Mouse (Mus musculus) embryonic facial prominence, embryonic 14.5 days (tissue): ENCODE results near the gene Slc36a2. TPM values are rescaled to one million over a fixed set of nuclear protein-coding genes. Genes with fewer than 3 reads are reported as not detected.

Experiments
- ATAC-seq: fragments of 200-750 bp; cut with Nextera tagmentation; 2 replicates; pipeline ENCODE4 v1.8.0; 2017; ENCODE audit warnings: low read depth, moderate number of reproducible peaks, moderate TSS enrichment
- DNase-seq: peaks from one replicate; pipeline ENCODE4 v3.0.0-alpha.2; 2015; ENCODE audit warnings: low spot score
- H3K27ac ChIP-seq: fragments of 300-500 bp; sonication (generic); replicated peaks from 2 replicates; pipeline ENCODE4 v1.5.1; 2014; ENCODE audit warnings: low read depth, mild to moderate bottlenecking, low read length, moderate library complexity
- H3K27me3 ChIP-seq: fragments of 300-500 bp; sonication (generic); replicated peaks from 2 replicates; pipeline ENCODE4 v1.6.1; 2014; ENCODE audit warnings: low read length; ENCODE audit not compliant: control insufficient read depth, insufficient read depth
- H3K36me3 ChIP-seq: fragments of 300-500 bp; sonication (generic); 2 replicates; pipeline ENCODE4 v1.6.1; 2014; ENCODE audit warnings: low read length, mixed read lengths; ENCODE audit not compliant: control insufficient read depth, insufficient read depth
- H3K4me1 ChIP-seq: fragments of 300-500 bp; sonication (generic); 2 replicates; pipeline ENCODE4 v1.6.1; 2014; ENCODE audit warnings: antibody characterized with exemption, low read length; ENCODE audit not compliant: control insufficient read depth, insufficient read depth
- H3K4me2 ChIP-seq: fragments of 300-500 bp; sonication (generic); 2 replicates; pipeline ENCODE4 v1.6.1; 2014; ENCODE audit warnings: low read depth, mild to moderate bottlenecking, low read length, moderate library complexity, mixed read lengths
- H3K4me3 ChIP-seq: fragments of 300-500 bp; sonication (generic); 2 replicates; pipeline ENCODE4 v1.5.1; 2014; ENCODE audit warnings: low read depth, mild to moderate bottlenecking, low read length
- H3K9ac ChIP-seq: fragments of 300-500 bp; sonication (generic); 2 replicates; pipeline ENCODE4 v1.6.1; 2014; ENCODE audit warnings: low read depth, mild to moderate bottlenecking, low read length, moderate library complexity, mixed read lengths
- H3K9me3 ChIP-seq: fragments of 300-500 bp; sonication (generic); 2 replicates; pipeline ENCODE4 v1.6.1; 2016; ENCODE audit warnings: low read length; ENCODE audit not compliant: control insufficient read depth
- WGBS: fragments of 180-500 bp; shearing (Covaris S2); extraction: QIAGEN DNeasy Blood & Tissue Kit; methylation state at CpG from one replicate; pipeline ENCODE4 v1.1.7; 2014; 5-methylcytosine and 5-hydroxymethylcytosine counted together
- polyA plus RNA-seq: library from polyadenylated mRNA; unstranded; fragments of >200 nt; fragmentation: Nextera tagmentation; extraction: Ambion mirVana; gene quantifications from 2 replicates; pipeline ENCODE4 v1.2.1, GENCODE M21; 2014

Gene Slc36a2
- polyA plus RNA-seq, 1 experiment from 2014 or later = 6.3 TPM

DNA sequence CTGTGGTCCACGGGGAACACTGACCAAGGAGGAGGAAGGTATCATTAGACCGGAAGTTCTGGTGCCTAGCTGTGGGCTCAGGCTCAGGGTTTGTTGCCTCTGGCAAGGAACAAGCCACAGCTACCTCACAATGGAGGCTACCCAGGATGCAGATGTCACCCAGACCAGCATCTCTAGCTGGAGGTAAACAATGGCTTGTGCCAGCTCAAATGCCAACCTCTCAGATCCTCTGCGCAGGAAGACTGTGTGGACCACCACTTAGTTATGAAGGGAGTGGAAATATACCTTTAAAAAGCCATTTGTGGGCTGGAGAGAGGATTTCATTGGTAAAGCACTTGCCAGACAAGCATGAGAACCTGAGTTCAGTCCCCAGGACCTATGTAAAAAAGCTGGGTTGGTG, 33.3 kb downstream of the Slc36a2 start, which contains the start of gene Slc36a3:
TSS of gene Slc36a3 (minus strand) at position 101 of the 400 bp plus-strand sequence.
- Histone ChIP-seq H3K27me3 (no peaks in the 10 kb centered on the region), H3K36me3 (no peaks in the 10 kb centered on the region), H3K9ac (no peak within 1 kb of the TSS), H3K4me3 (no peak within 1 kb of the TSS), H3K9me3 (no peaks in the 10 kb centered on the region), H3K4me2 (no peak within 1 kb of the TSS), H3K27ac (no peak within 1 kb of the TSS), H3K4me1 (no peaks in the 10 kb centered on the region)
- no peak for ATAC-seq
- 81% methylated on average over 3 of the region's 3 CpGs for WGBS
- DNase-seq = no peak

DNA sequence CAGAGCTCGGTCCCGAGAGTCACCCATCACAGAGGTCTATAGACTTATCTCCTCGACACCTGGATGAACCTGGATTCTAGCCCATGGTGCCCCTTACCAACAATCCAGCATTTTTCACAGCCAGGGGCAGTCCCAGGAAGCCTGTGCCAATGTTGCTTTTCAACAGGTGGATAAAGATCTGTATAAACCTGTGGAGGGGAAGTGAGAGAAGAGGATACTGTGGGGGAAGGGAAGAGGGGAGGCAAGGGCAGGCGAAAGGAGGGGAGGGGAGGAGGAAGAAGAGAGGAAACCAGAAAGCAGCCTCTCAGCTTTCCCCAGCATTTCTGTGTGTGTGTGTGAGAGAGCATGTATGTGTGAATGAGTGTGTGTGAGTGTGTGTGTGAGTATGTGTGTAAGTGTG, 36.4 kb downstream of the Slc36a2 start:
- Histone ChIP-seq H3K4me2 (no peak overlapping the region), H3K4me3 (no peak overlapping the region), H3K27me3 (no peaks in the 10 kb centered on the region), H3K9me3 (no peaks in the 10 kb centered on the region), H3K36me3 (no peaks in the 10 kb centered on the region), H3K9ac (no peak overlapping the region), H3K27ac (no peak overlapping the region), H3K4me1 (no peaks in the 10 kb centered on the region)
- WGBS = 79% methylated on average over 4 of the region's 4 CpGs
- ATAC-seq (no peak), DNase-seq (no peak)

DNA sequence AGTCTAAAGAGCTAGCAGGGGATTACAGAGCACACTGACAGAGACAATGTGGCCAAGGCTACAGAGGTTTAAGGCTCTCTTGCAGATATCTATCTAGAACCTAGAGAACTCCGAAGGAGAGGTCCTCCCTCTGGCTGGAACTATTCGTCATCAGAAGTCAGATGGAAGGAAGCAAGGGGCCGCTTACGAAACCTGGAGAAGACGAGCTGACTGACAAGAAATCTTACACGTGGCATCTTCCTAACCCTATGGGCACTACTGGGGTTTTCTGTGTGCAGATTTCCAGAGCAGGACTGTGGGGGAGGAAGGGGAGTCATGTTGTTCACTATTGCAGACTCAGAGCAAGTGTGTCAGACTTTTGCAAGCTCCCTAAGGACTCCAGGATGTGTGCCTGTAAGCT, 37.5 kb downstream of the Slc36a2 start:
- H3K36me3 ChIP-seq = no peaks in the 10 kb centered on the region
- no peak overlapping the region for H3K27ac ChIP-seq
- ATAC-seq (no peak), DNase-seq (no peak)
- no peaks in the 10 kb centered on the region for H3K4me1 ChIP-seq
- H3K4me3 ChIP-seq = no peak overlapping the region
- no peak overlapping the region for H3K4me2 ChIP-seq
- H3K27me3 ChIP-seq = no peaks in the 10 kb centered on the region
- WGBS = 72% methylated on average over 6 of the region's 6 CpGs
- no peak overlapping the region for H3K9ac ChIP-seq
- no peaks in the 10 kb centered on the region for H3K9me3 ChIP-seq

DNA sequence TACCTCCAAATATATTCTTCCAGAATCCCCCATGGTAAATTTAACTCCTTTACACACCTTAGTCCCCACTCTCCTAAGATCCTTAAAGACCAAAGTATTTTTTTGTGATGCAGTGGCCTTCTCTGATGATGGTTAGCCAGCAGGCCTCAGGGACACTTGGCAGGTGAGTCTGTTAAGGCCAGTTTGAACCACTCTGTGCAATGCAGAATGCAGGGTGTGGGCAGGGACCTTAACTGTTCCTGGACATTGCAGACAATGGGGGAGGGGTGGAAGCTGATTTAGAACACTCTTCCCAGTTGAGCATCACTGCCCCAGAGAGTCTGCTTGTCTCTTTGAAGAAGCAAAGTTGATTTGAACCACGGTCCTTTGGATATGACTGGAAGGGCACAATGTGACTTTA, 38.0 kb downstream of the Slc36a2 start:
- H3K9me3 ChIP-seq = no peaks in the 10 kb centered on the region
- H3K27ac ChIP-seq = no peak overlapping the region
- 91% methylated on average over 1 of the region's 1 CpGs for WGBS
- ATAC-seq = no peak
- H3K27me3 ChIP-seq = no peaks in the 10 kb centered on the region
- H3K4me1 ChIP-seq = no peaks in the 10 kb centered on the region
- H3K36me3 ChIP-seq = no peaks in the 10 kb centered on the region
- DNase-seq = no peak
- H3K4me3 ChIP-seq = no peak overlapping the region
- H3K4me2 ChIP-seq = no peak overlapping the region
- H3K9ac ChIP-seq = no peak overlapping the region

DNA sequence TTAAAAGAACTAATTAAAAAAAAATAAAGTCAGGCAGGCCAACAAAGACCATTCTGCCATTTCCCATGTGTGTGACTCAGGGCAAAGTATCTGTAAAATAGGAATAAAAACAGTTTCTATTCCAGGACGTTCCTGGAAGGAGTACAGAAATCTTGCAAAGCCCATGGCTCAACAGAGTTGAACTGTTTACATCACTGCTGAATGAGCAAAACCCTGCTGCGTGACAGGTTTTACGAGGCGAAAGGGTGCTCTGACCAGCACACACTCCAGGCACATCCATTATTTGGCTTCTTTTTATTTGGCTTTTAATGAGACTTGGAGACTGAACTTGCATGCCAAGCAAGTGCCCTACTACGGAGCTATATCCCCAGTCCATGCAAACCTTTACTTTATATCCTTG, 40.9 kb downstream of the Slc36a2 start:
- 74% methylated on average over 5 of the region's 5 CpGs for WGBS
- no peaks in the 10 kb centered on the region for H3K9me3 ChIP-seq
- no peaks in the 10 kb centered on the region for H3K4me1 ChIP-seq
- no peak for DNase-seq
- H3K4me2 ChIP-seq = no peak overlapping the region
- H3K36me3 ChIP-seq = no peaks in the 10 kb centered on the region
- no peak overlapping the region for H3K4me3 ChIP-seq
- H3K9ac ChIP-seq = no peak overlapping the region
- no peak overlapping the region for H3K27ac ChIP-seq
- no peaks in the 10 kb centered on the region for H3K27me3 ChIP-seq
- ATAC-seq = no peak

DNA sequence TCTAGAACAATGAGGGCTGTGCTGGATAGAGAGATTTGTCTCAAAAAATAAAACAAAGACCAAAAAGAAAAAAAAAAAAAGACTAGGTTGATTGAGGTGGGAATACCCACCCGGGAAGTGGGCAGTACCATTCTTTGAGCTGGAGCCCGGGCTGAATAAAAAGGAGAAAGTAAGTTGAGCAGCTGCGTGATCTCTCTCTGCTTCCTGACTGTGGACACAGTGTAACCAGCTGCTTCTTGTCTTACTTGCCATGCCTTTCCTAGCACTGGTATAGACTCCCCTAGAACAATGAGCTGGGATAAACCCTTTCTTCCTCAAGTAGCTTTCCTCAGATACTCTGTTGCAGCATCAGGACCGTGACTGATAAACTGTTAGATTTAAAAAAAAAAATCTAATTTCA, 43.4 kb downstream of the Slc36a2 start:
- no peak for DNase-seq
- Histone ChIP-seq H3K4me3 (no peak overlapping the region), H3K9ac (no peak overlapping the region), H3K4me2 (no peak overlapping the region), H3K9me3 (no peaks in the 10 kb centered on the region), H3K27ac (no peak overlapping the region), H3K27me3 (no peaks in the 10 kb centered on the region), H3K4me1 (no peaks in the 10 kb centered on the region), H3K36me3 (no peaks in the 10 kb centered on the region)
- ATAC-seq = no peak
- WGBS = 89% methylated on average over 4 of the region's 4 CpGs

DNA sequence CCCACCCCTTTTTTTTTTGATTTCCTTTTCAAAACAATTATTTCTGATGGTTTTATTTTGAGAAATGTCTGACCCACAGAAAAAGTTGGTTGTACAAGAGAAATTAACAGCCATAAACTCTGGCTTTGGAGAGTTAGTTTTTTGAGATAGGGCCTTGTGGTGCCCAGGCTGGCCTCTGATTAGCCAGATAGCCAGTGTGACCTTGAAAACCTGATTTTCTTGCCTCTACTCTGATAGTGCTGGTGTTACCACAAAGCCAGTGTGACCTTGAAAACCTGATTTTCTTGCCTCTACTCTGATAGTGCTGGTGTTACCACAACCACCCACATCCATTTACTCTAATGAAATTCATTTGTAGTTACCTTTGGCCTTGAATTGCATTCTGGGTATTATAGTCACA, 47.2 kb downstream of the Slc36a2 start:
- Histone ChIP-seq H3K36me3 (no peaks in the 10 kb centered on the region), H3K27ac (no peak overlapping the region)
- no peak for ATAC-seq

DNA sequence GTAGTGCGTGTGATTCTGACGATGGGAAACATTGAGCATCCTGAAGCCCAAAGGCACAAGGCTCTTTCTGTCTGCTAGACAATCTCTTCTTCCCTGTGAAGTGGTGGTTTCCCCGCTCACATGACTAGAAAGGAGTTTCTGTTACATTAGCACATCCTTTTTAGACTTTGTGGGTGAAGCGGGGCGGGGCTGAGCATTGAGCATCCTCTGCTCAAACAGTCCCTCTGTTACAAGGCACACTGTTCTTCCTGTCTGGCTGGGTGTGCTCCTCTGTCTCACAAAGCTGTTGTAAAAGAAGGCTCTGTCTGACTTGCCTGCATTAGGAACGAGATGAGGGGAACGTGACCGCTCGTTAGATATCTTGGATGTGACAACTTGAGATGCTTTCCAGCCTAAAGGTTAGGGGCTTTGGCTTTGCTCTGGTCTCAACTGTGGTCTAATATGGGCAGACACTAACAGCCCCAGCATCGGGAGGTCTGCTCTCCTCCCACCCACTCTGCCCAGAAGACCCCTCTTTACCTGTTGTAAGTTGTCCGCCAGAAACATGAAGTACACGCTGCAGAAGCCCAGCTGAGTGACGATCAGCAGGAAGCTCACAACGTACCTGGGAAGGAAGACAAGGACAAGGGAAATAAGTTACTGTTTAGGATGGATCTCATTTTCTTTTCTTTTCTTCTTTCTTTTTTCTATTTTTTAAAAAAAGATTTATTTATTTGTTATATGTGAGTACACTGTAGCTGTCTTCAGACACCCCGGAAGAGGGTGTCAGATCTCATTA, 47.9 kb downstream of the Slc36a2 start:
- no peak for ATAC-seq
- Histone ChIP-seq H3K9me3 (no peaks in the 10 kb centered on the region), H3K9ac (no peak overlapping the region), H3K27ac (no peak overlapping the region), H3K27me3 (no peaks in the 10 kb centered on the region), H3K36me3 (no peaks in the 10 kb centered on the region), H3K4me2 (no peak overlapping the region), H3K4me1 (no peaks in the 10 kb centered on the region), H3K4me3 (no peak overlapping the region)
- WGBS = 64% methylated on average over 15 of the region's 15 CpGs
- DNase-seq = no peak

More for the DNA sequence above, 47.2 kb downstream of the Slc36a2 start:
- Histone ChIP-seq H3K9me3 (no peaks in the 10 kb centered on the region), H3K4me2 (no peak overlapping the region), H3K4me3 (no peak overlapping the region), H3K27me3 (no peaks in the 10 kb centered on the region), H3K4me1 (no peaks in the 10 kb centered on the region), H3K9ac (no peak overlapping the region)
- DNase-seq = no peak

DNA sequence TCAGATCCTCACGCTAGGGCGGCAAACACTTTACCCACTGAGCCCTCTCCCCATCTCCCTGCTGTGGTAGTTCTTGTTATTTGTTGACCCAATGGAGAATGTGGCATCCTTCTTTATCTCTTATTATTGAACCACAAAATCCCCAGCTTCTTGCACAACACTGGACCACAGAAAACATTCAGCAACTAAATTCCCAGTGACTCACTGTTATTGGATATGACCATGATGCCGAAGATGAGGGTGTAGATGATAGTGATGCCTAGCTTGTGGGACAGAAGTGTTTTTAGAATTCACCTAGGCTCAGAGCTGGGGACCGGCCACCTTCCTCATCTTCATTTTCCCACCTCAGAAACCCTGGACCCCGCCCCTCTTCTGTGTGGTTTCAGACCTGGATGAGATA, 50.0 kb downstream of the Slc36a2 start:
- H3K9ac ChIP-seq = no peak overlapping the region
- H3K27me3 ChIP-seq = no peaks in the 10 kb centered on the region
- no peaks in the 10 kb centered on the region for H3K4me1 ChIP-seq
- no peak for ATAC-seq
- H3K36me3 ChIP-seq = no peaks in the 10 kb centered on the region
- 87% methylated on average over 5 of the region's 5 CpGs for WGBS
- no peak overlapping the region for H3K4me3 ChIP-seq
- H3K27ac ChIP-seq = no peak overlapping the region
- no peak for DNase-seq
- no peak overlapping the region for H3K4me2 ChIP-seq
- H3K9me3 ChIP-seq = no peaks in the 10 kb centered on the region
